Mouse (Mus musculus): Measurements from ENCODE around the gene Bloc1s6. TPM values are rescaled to one million over a fixed set of nuclear protein-coding genes. Genes with fewer than 3 reads are reported as not detected.

Bloc1s6 gene
- polyA plus RNA-seq, 1 experiment from 2014 or later, result 50.0 TPM

DNA sequence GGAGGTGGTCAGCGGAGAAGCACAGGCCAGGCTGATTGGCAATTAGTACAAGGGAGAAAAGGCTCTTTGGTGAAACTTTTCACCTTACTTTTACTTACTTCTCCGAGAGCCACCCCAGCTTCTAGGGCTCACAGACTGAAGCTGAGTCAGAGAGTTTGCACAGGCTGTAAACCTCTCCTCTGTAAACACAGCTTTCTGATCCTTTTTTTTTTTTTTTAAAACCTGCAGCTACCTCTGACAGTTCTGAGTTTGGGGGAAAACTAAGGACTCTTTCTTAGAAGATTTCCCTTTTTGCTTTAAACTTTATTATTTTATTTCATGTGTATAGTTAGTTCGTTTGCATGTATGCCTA lies 27.5 kb downstream of the Bloc1s6 start:
- Histone ChIP-seq H3K9me3 (replicated peaks) (no peaks in the 10 kb centered on the region), H3K27ac (no peak overlapping the region), H3K4me3 (replicated peaks) (peak overlapping the region; percentile 51), H3K9ac (peak overlapping the region; percentile 47), H3K4me1 (peaks cover 5% of the 10 kb centered on the region; the same call in 1 of the 2 replicates), H3K27me3 (peaks cover 35% of the 10 kb centered on the region), H3K36me3 (no peaks in the 10 kb centered on the region), H3K4me2 (peak overlapping the region; percentile 90)
- 28% methylated on average over 3 of the region's 3 CpGs for WGBS
- ATAC-seq (replicated peaks; ENCODE audit: low FRiP score), result no peak

DNA sequence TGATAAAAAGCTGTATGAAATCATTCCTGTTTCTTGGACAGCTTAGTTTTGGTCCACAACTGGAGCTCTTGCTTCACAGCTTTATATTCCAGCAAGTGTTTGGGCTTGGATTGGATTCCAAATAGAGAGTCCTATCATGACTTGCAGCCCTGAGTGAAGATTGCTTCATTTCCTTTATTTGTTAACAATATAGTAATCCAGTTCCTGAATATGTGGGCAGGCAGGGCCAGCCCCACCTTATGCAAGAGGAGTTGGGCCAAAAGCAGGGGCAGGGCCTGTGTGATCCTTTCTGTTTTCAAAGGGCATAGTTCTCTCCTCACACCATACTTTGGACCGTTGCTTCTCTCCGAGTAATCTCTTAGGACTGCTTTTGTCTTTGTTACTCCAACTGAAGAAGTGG lies 32.7 kb downstream of the Bloc1s6 start:
- H3K27me3 ChIP-seq, result peaks cover 13% of the 10 kb centered on the region; the same call in 1 of the 2 replicates
- no peak for ATAC-seq (replicated peaks; ENCODE audit: low FRiP score)
- H3K27ac ChIP-seq, result no peak overlapping the region
- H3K9ac ChIP-seq, result no peak overlapping the region
- H3K9me3 ChIP-seq (replicated peaks), result no peaks in the 10 kb centered on the region
- no peaks in the 10 kb centered on the region for H3K4me1 ChIP-seq
- 76% methylated on average over 2 of the region's 2 CpGs for WGBS
- H3K4me2 ChIP-seq, result no peak overlapping the region
- H3K36me3 ChIP-seq, result no peaks in the 10 kb centered on the region
- H3K4me3 ChIP-seq (replicated peaks), result no peak overlapping the region

DNA sequence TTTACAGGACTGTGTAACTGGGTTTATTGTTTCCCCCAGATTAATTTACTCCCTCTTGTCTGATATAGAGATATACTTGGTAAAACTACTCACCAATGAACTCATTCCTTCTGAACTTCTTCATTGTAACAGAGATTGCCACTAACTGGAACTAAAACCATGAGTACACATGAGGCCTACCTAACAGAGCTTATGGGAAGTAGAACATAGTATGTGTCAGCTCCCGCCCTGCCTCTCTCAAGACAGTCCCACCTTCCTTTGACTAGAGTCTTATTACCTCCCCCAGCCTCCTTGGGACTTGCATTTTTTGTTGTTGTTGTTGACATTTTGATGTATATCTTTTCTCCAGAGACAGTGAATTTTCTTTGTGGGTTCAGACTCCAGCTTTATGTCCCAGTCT lies 34.6 kb downstream of the Bloc1s6 start:
- Histone ChIP-seq H3K27me3 (no peaks in the 10 kb centered on the region), H3K27ac (no peak overlapping the region), H3K4me3 (replicated peaks) (no peak overlapping the region), H3K4me2 (no peak overlapping the region), H3K9ac (no peak overlapping the region), H3K4me1 (no peaks in the 10 kb centered on the region), H3K9me3 (replicated peaks) (no peaks in the 10 kb centered on the region), H3K36me3 (no peaks in the 10 kb centered on the region)
- 85% methylated on average over 1 of the region's 1 CpGs for WGBS
- no peak for ATAC-seq (replicated peaks; ENCODE audit: low FRiP score)

DNA sequence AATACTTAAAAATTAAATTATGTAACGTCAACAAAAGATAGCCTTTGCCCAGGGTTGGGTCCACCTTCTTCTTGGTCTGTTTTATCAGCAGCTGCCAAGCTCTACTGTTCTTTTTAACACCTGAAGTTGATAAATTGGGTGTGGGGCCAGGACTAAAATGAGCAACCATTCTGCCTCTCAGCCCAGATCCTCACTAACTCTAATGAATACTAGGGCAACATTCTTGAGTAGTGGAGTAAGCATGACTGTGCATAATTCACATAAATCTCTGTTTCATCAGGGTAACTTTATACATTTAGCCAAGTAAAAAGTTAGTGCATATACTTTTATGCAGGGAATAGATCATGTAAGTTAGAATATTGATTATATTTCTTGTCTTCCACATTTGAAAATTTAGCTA lies 37.2 kb downstream of the Bloc1s6 start:
- 88% methylated on average over 1 of the region's 1 CpGs for WGBS
- Histone ChIP-seq H3K4me2 (no peak overlapping the region), H3K27me3 (no peaks in the 10 kb centered on the region)

DNA sequence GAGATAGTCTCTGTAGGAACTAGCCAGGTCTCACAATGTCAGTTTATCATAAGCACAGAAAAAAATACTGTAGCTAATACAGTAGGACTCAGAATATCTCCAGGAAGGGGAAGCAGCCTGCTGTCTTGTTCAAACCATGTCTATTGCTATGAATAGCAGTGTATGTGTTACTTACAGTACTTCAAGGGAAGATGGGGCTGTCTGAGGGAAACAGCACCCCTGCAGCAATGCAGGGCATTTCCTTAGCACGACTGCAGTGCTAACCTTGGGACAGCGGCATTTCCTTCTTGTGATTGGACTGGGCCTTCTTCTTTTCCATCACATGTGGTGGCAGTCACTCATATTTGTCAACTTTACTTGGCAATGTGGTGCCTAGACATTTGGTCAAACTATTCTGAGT lies 38.5 kb downstream of the Bloc1s6 start:
- H3K9me3 ChIP-seq (replicated peaks), result no peaks in the 10 kb centered on the region
- H3K27ac ChIP-seq, result no peak overlapping the region
- no peak overlapping the region for H3K4me2 ChIP-seq
- H3K27me3 ChIP-seq, result no peaks in the 10 kb centered on the region
- H3K4me1 ChIP-seq, result no peaks in the 10 kb centered on the region
- 68% methylated on average over 2 of the region's 2 CpGs for WGBS
- H3K4me3 ChIP-seq (replicated peaks), result no peak overlapping the region
- no peaks in the 10 kb centered on the region for H3K36me3 ChIP-seq
- ATAC-seq (replicated peaks; ENCODE audit: low FRiP score), result no peak
- no peak overlapping the region for H3K9ac ChIP-seq

More for the DNA sequence above, 37.2 kb downstream of the Bloc1s6 start:
- no peaks in the 10 kb centered on the region for H3K36me3 ChIP-seq
- no peaks in the 10 kb centered on the region for H3K4me1 ChIP-seq
- H3K4me3 ChIP-seq (replicated peaks), result no peak overlapping the region
- H3K9ac ChIP-seq, result no peak overlapping the region
- no peak overlapping the region for H3K27ac ChIP-seq
- H3K9me3 ChIP-seq (replicated peaks), result no peaks in the 10 kb centered on the region
- no peak for ATAC-seq (replicated peaks; ENCODE audit: low FRiP score)

DNA sequence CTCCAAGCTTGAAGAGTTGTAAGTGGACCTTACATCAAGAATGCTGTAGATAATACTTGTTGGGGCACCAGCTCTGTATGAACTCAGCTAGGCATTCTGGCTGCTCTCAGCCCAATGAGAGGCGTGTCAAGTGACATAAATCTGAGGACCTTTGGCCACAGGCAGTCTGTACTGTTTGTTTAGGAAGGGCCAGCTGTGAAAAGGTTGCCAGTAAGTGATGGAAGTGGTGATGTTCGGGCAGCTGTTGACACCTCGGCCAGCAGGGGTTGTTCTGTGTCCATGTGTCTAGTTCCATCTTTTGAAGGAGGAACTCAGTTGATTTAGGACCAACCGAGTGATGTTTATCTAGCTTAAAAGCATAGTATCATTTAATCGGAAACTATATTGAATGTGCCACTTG lies 41.7 kb downstream of the Bloc1s6 start:
- Histone ChIP-seq H3K9me3 (replicated peaks) (no peaks in the 10 kb centered on the region), H3K4me3 (replicated peaks) (no peak overlapping the region), H3K4me1 (no peaks in the 10 kb centered on the region), H3K4me2 (no peak overlapping the region), H3K36me3 (no peaks in the 10 kb centered on the region), H3K27ac (no peak overlapping the region), H3K27me3 (no peaks in the 10 kb centered on the region), H3K9ac (no peak overlapping the region)
- WGBS, result 17% methylated on average over 5 of the region's 5 CpGs
- ATAC-seq (replicated peaks; ENCODE audit: low FRiP score), result no peak

DNA sequence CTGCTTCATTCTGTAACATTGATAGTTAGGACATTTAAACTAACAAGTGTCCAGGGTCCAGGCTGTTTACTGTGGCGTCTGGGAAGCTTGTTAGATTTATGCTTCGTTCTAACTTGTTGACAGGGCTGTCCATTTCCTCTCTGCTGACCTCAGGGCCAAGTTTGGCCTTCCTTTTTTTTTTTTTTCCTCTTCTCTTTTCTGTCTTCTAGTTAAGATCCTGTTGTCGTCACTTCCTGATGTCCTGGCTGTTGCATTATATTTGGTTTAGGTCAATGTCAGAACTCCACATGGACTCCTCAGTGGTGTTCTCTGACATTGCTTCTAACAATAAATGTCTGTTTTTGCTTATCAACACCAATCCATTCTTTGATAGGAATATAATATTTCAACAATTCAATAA lies 42.1 kb downstream of the Bloc1s6 start:
- H3K9ac ChIP-seq, result no peak overlapping the region
- no peak for ATAC-seq (replicated peaks; ENCODE audit: low FRiP score)
- no peak overlapping the region for H3K4me2 ChIP-seq
- 16% methylated on average over 3 of the region's 3 CpGs for WGBS
- H3K9me3 ChIP-seq (replicated peaks), result no peaks in the 10 kb centered on the region
- no peak overlapping the region for H3K4me3 ChIP-seq (replicated peaks)
- H3K36me3 ChIP-seq, result no peaks in the 10 kb centered on the region
- no peak overlapping the region for H3K27ac ChIP-seq
- H3K4me1 ChIP-seq, result no peaks in the 10 kb centered on the region
- no peaks in the 10 kb centered on the region for H3K27me3 ChIP-seq

DNA sequence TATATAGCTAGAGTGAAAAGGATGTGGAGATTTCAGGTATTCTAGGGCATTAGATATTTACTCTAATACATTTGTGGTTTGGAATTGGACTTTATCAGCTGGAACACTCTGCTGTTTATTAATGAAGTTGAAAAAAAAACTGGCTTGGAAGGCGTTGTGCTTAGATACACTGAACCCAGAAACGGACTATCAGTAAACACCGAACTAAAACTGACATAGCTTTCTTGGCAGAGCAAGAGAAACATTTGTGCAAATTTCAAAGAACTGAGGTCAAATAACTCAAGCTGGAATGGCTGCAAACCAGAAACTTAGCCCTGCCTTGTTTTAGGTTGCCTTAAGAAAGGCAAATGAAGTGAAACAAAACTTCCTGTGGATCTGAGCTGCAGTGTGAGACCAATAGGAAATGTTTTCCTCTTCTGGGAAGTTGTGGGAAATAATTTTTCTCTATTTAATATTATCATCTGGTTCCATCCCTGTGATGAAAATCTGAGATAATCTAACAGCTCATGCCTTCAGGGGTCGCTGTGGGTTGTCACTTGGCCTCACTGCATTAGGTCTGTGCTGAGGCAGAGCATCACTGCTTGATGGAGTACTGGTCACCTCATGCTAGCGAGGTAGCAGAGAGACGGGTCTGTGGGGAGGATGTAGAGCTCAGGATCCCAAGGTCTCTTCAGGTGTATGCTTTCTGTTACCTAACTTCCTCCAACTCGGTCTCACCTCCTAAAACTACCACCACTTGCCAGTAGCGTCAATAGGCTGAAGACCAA lies 43.5 kb downstream of the Bloc1s6 start:
- Histone ChIP-seq H3K4me1 (no peaks in the 10 kb centered on the region), H3K9me3 (replicated peaks) (no peaks in the 10 kb centered on the region), H3K27ac (no peak overlapping the region), H3K4me2 (no peak overlapping the region), H3K4me3 (replicated peaks) (no peak overlapping the region), H3K36me3 (no peaks in the 10 kb centered on the region), H3K9ac (no peak overlapping the region), H3K27me3 (no peaks in the 10 kb centered on the region)
- no peak for ATAC-seq (replicated peaks; ENCODE audit: low FRiP score)
- 62% methylated on average over 8 of the region's 8 CpGs for WGBS

DNA sequence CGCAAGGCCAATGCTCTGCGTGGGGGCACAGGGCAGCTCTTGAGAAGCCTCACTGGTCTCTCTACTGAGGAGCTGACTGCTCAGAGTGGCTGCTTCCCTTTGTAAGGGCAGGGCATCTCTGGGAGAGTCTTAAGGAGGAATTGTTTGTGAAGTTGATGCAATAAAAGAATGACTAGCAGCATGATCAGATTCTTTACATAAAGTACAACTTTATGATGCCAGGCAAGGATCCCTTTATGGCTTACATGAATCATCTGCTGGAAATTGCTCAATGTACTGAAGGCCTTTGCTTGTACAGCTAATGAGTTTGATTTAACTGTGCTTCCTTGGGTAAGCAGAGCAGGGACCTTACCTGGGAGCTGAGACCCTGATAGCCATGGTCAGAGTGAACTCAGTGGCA lies 45.4 kb downstream of the Bloc1s6 start:
- 74% methylated on average over 2 of the region's 2 CpGs for WGBS
- no peaks in the 10 kb centered on the region for H3K9me3 ChIP-seq (replicated peaks)
- no peak overlapping the region for H3K9ac ChIP-seq
- H3K4me3 ChIP-seq (replicated peaks), result no peak overlapping the region
- no peaks in the 10 kb centered on the region for H3K36me3 ChIP-seq
- ATAC-seq (replicated peaks; ENCODE audit: low FRiP score), result no peak
- no peak overlapping the region for H3K27ac ChIP-seq
- no peaks in the 10 kb centered on the region for H3K4me1 ChIP-seq
- H3K27me3 ChIP-seq, result no peaks in the 10 kb centered on the region
- no peak overlapping the region for H3K4me2 ChIP-seq

DNA sequence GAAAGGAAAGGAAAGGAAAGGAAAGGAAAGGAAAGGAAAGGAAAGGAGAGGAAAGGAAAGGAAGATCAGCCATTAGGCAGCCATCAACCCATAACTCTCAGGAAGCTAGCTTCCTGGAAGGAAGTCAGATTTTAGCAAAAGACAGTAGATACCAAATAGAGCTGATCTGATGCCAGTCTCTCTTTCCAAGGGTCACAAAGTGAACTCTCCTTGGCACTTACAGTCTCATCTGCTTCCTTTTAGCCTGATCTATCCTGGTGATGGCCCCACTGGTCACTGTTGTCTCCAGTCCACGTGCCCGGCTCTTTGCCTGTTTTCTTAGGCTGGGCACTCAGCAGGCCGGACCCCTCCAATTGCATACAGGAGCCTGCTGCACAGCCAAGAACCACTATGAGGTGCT lies 46.4 kb downstream of the Bloc1s6 start:
- Histone ChIP-seq H3K27ac (no peak overlapping the region), H3K4me2 (no peak overlapping the region), H3K9ac (no peak overlapping the region), H3K9me3 (replicated peaks) (no peaks in the 10 kb centered on the region), H3K27me3 (no peaks in the 10 kb centered on the region), H3K4me3 (replicated peaks) (no peak overlapping the region), H3K4me1 (peaks cover 3% of the 10 kb centered on the region; the same call in 1 of the 2 replicates), H3K36me3 (no peaks in the 10 kb centered on the region)
- 92% methylated on average over 3 of the region's 3 CpGs for WGBS
- no peak for ATAC-seq (replicated peaks; ENCODE audit: low FRiP score)

DNA sequence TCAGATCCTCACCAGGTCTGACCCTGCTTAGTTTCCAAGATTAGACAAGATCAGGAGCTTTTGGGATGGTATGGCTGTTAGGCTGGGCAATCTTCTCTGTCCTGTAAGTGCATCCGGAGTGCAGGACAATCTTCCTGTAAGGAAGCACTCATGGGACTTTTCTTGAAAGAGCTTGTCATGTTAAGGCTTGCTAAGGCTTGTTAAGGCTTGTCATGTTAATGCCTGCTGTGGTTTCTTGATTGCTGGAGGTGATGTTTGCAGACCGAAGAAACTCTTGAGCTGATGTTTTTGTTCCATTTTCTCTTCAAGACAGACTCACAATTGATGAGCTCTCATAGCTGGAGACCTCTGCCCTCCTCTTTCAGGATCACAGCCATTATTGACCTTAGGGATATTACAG lies 47.9 kb downstream of the Bloc1s6 start:
- Histone ChIP-seq H3K9me3 (replicated peaks) (no peaks in the 10 kb centered on the region), H3K9ac (no peak overlapping the region), H3K4me2 (no peak overlapping the region), H3K4me1 (peaks cover 3% of the 10 kb centered on the region; the same call in 1 of the 2 replicates), H3K36me3 (no peaks in the 10 kb centered on the region), H3K27ac (no peak overlapping the region), H3K4me3 (replicated peaks) (no peak overlapping the region), H3K27me3 (no peaks in the 10 kb centered on the region)
- 86% methylated on average over 2 of the region's 2 CpGs for WGBS
- no peak for ATAC-seq (replicated peaks; ENCODE audit: low FRiP score)

DNA sequence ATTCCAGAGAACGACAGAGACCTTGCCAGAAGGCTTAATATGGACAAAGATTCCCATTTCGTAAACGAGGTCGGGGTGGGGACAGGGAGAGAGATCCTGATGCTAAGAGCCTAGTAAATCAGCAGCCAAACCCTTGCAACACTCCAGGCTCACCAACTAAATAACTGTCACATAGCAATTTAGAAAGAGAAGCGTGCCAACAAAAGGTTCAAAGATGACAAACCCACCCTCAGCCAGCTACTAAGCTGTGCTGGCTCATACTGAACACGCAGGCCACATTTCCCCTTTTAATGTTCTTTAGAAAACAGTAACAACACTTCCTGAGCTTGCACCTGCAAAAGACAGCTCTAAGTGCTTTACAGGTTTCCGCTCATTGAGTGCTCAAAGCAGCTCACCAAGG lies 51.0 kb downstream of the Bloc1s6 start:
- Histone ChIP-seq H3K4me3 (replicated peaks) (no peak overlapping the region), H3K27ac (no peak overlapping the region), H3K27me3 (no peaks in the 10 kb centered on the region), H3K36me3 (no peaks in the 10 kb centered on the region), H3K4me1 (peaks cover 3% of the 10 kb centered on the region; the same call in 1 of the 2 replicates), H3K9me3 (replicated peaks) (no peaks in the 10 kb centered on the region), H3K9ac (no peak overlapping the region), H3K4me2 (no peak overlapping the region)
- WGBS, result 63% methylated on average over 7 of the region's 7 CpGs
- 0 out of 2 replicates have a peak, but pooled peaks have one; percentile 33 for ATAC-seq (replicated peaks; ENCODE audit: low FRiP score)

DNA sequence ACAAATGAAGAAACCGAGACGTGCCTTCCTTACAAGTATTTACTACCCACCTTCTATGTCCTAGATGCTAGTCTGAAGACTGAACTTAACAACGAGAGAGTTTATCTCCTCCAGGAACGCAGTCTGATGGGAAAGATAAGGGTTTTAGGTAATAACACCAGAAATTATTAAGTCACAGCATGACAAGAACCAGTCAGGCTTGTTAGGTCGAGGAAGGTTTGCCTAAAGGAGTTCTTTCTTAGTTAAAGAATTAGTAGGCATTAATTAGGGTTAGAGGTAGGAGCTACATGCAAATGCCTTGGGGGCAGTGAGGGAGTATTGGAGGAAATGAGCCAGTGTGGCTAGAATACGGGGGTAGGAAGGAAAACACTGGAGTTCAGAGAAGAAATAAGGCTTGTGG lies 51.4 kb downstream of the Bloc1s6 start:
- no peak overlapping the region for H3K27ac ChIP-seq
- no peak overlapping the region for H3K4me2 ChIP-seq
- H3K9ac ChIP-seq, result no peak overlapping the region
- no peak overlapping the region for H3K4me3 ChIP-seq (replicated peaks)
- WGBS, result 56% methylated on average over 6 of the region's 6 CpGs
- H3K4me1 ChIP-seq, result peaks cover 3% of the 10 kb centered on the region; the same call in 1 of the 2 replicates
- ATAC-seq (replicated peaks; ENCODE audit: low FRiP score), result peak; percentile 56; the same call in 1 of the 2 replicates
- H3K9me3 ChIP-seq (replicated peaks), result no peaks in the 10 kb centered on the region
- H3K27me3 ChIP-seq, result no peaks in the 10 kb centered on the region
- H3K36me3 ChIP-seq, result no peaks in the 10 kb centered on the region

All from kidney, embryonic 15.5 days (tissue).